Comparison of ENCODE assay signal across 13 mouse cellular contexts in genomic region chr10:91162511-91163163, GRCm38 (mm10).
"Had no signal": no experiment of that assay in that cellular context is flagged by ENCODE, and none has a peak within 500 bp of the region (broad histone marks: within the 10 kb centered on the region; RNA-seq: fewer than 3 reads in every experiment).

No protein-coding gene starts in this region.

- ATAC-seq: lung, postnatal 0 days; midbrain, embryonic 16.5 days had no signal

- H3K4me3 ChIP-seq: limb, embryonic 13.5 days; megakaryocyte, embryonic 14.5 days; midbrain, embryonic 12.5 days had no signal

- H3K27me3 ChIP-seq: limb, embryonic 13.5 days; megakaryocyte, embryonic 14.5 days; midbrain, embryonic 12.5 days had no signal

- H3K9me3 ChIP-seq: limb, embryonic 13.5 days; megakaryocyte, embryonic 14.5 days; midbrain, embryonic 12.5 days had no signal

- H3K27ac ChIP-seq: limb, embryonic 13.5 days; liver, embryonic 14.5 days; midbrain, embryonic 12.5 days; stomach, postnatal 0 days had no signal

- DNase-seq: kidney, postnatal 14 days; left cerebral cortex, postnatal 4 days; lung, adult 2 months; lung, postnatal 4 days; right cerebral cortex, postnatal 14 days; thymus, postnatal 4 days had no signal

- H3K9ac ChIP-seq: limb, embryonic 13.5 days; liver, embryonic 14.5 days; midbrain, embryonic 12.5 days had no signal

- H3K4me2 ChIP-seq: limb, embryonic 13.5 days; midbrain, embryonic 12.5 days had no signal
